Mouse (Mus musculus): ENCODE data around the gene 4930519P11Rik. TPM values are rescaled to one million over a fixed set of nuclear protein-coding genes. Genes with fewer than 3 reads are reported as not detected.
A peak's percentile ranks its signal among the peaks of the same experiment; 100 is the strongest.

Gene 4930519P11Rik
- polyA plus RNA-seq, 1 experiment from 2014 or later, result not detected

- 74% methylated on average over 5 of the region's 5 CpGs for whole genome bisulfite sequencing (ENCODE audit: insufficient replicate concordance)
- Histone ChIP-seq H3K27ac (no peak overlapping the region), H3K27me3 (no peaks in the 10 kb centered on the region)
These were observed 33.4 kb upstream of the 4930519P11Rik start for GRCm38 (mm10) chr2:154646634-154647033.

GRCm38 (mm10) chr2:154642712-154643385 lies 29.6 kb upstream of the 4930519P11Rik start:
- H3K27ac ChIP-seq, result peak overlapping the region; percentile 35
- peaks cover 6% of the 10 kb centered on the region; the same call in 1 of the 2 replicates for H3K9me3 ChIP-seq (replicated peaks)
- ATAC-seq (ENCODE audit: low read depth) (peak; percentile 41; the same call in 1 of the 2 replicates), DNase-seq (no peak)
- H3K4me2 ChIP-seq, result no peak overlapping the region
- 43% methylated on average over 6 of the region's 6 CpGs for WGBS (ENCODE audit: insufficient replicate concordance)
- no peaks in the 10 kb centered on the region for H3K27me3 ChIP-seq
- peaks cover 59% of the 10 kb centered on the region for H3K36me3 ChIP-seq
- no peak overlapping the region for H3K4me3 ChIP-seq (replicated peaks)
- peaks cover 26% of the 10 kb centered on the region for H3K4me1 ChIP-seq (replicated peaks)
- no peak overlapping the region for H3K9ac ChIP-seq

More at GRCm38 (mm10) chr2:154646634-154647033, 33.4 kb upstream of the 4930519P11Rik start:
- no peak for DNase-seq
- Histone ChIP-seq H3K4me3 (replicated peaks) (no peak overlapping the region), H3K9ac (no peak overlapping the region), H3K4me1 (replicated peaks) (peaks cover 25% of the 10 kb centered on the region), H3K4me2 (no peak overlapping the region), H3K36me3 (peaks cover 31% of the 10 kb centered on the region), H3K9me3 (replicated peaks) (no peaks in the 10 kb centered on the region)
- ATAC-seq (ENCODE audit: low read depth), result peak; percentile 49; the same call in 1 of the 2 replicates

GRCm38 (mm10) chr2:154642005-154642459 lies 28.8 kb upstream of the 4930519P11Rik start:
- whole genome bisulfite sequencing (ENCODE audit: insufficient replicate concordance), result 87% methylated on average over 9 of the region's 9 CpGs
- ATAC-seq (ENCODE audit: low read depth) (no peak), DNase-seq (no peak)
- Histone ChIP-seq H3K27ac (no peak overlapping the region), H3K9me3 (replicated peaks) (peaks cover 6% of the 10 kb centered on the region; the same call in 1 of the 2 replicates), H3K4me2 (no peak overlapping the region), H3K9ac (no peak overlapping the region), H3K27me3 (no peaks in the 10 kb centered on the region), H3K4me3 (replicated peaks) (no peak overlapping the region), H3K4me1 (replicated peaks) (peaks cover 26% of the 10 kb centered on the region), H3K36me3 (peaks cover 66% of the 10 kb centered on the region)

GRCm38 (mm10) chr2:154641176-154641575 lies 27.9 kb upstream of the 4930519P11Rik start:
- 74% methylated on average over 8 of the region's 8 CpGs for WGBS (ENCODE audit: insufficient replicate concordance)
- Histone ChIP-seq H3K9me3 (replicated peaks) (peaks cover 6% of the 10 kb centered on the region; the same call in 1 of the 2 replicates), H3K27ac (peak overlapping the region; percentile 29; the same call in 1 of the 2 replicates)

GRCm38 (mm10) chr2:154639115-154639514 lies 25.9 kb upstream of the 4930519P11Rik start:
- Histone ChIP-seq H3K27ac (0 out of 2 replicates have a peak overlapping the region, but pooled peaks have one; percentile 66), H3K9me3 (replicated peaks) (peaks cover 6% of the 10 kb centered on the region; the same call in 1 of the 2 replicates), H3K36me3 (peaks cover 48% of the 10 kb centered on the region), H3K27me3 (no peaks in the 10 kb centered on the region), H3K9ac (no peak overlapping the region), H3K4me1 (replicated peaks) (peaks cover 48% of the 10 kb centered on the region), H3K4me2 (no peak overlapping the region), H3K4me3 (replicated peaks) (no peak overlapping the region)
- ATAC-seq (ENCODE audit: low read depth), result no peak
- 90% methylated on average over 4 of the region's 4 CpGs for WGBS (ENCODE audit: insufficient replicate concordance)
- no peak for DNase-seq

More at GRCm38 (mm10) chr2:154641176-154641575, 27.9 kb upstream of the 4930519P11Rik start:
- peaks cover 27% of the 10 kb centered on the region for H3K4me1 ChIP-seq (replicated peaks)
- H3K9ac ChIP-seq, result no peak overlapping the region
- peaks cover 66% of the 10 kb centered on the region for H3K36me3 ChIP-seq
- H3K4me3 ChIP-seq (replicated peaks), result no peak overlapping the region
- ATAC-seq (ENCODE audit: low read depth) (no peak), DNase-seq (no peak)
- no peak overlapping the region for H3K4me2 ChIP-seq
- H3K27me3 ChIP-seq, result no peaks in the 10 kb centered on the region

GRCm38 (mm10) chr2:154638521-154638920 lies 25.3 kb upstream of the 4930519P11Rik start:
- ATAC-seq (ENCODE audit: low read depth) (no peak), DNase-seq (no peak)

GRCm38 (mm10) chr2:154635826-154636225 lies 22.6 kb upstream of the 4930519P11Rik start:
- DNase-seq (no peak), ATAC-seq (ENCODE audit: low read depth) (no peak)
- Histone ChIP-seq H3K27me3 (no peaks in the 10 kb centered on the region), H3K36me3 (peaks cover 32% of the 10 kb centered on the region), H3K4me2 (0 out of 2 replicates have a peak overlapping the region, but pooled peaks have one; percentile 76), H3K9me3 (replicated peaks) (peaks cover 6% of the 10 kb centered on the region; the same call in 1 of the 2 replicates), H3K27ac (peak overlapping the region; percentile 100), H3K4me1 (replicated peaks) (peaks cover 38% of the 10 kb centered on the region), H3K4me3 (replicated peaks) (no peak overlapping the region), H3K9ac (peak overlapping the region; percentile 11; the same call in 1 of the 2 replicates)
- 92% methylated on average over 2 of the region's 2 CpGs for WGBS (ENCODE audit: insufficient replicate concordance)

More at GRCm38 (mm10) chr2:154638521-154638920, 25.3 kb upstream of the 4930519P11Rik start:
- peaks cover 43% of the 10 kb centered on the region for H3K36me3 ChIP-seq
- H3K27ac ChIP-seq, result no peak overlapping the region
- H3K4me3 ChIP-seq (replicated peaks), result no peak overlapping the region
- no peak overlapping the region for H3K9ac ChIP-seq
- H3K27me3 ChIP-seq, result no peaks in the 10 kb centered on the region
- WGBS (ENCODE audit: insufficient replicate concordance), result 91% methylated on average over 3 of the region's 3 CpGs
- peaks cover 6% of the 10 kb centered on the region; the same call in 1 of the 2 replicates for H3K9me3 ChIP-seq (replicated peaks)
- H3K4me1 ChIP-seq (replicated peaks), result peaks cover 51% of the 10 kb centered on the region
- H3K4me2 ChIP-seq, result no peak overlapping the region

GRCm38 (mm10) chr2:154633876-154634644 lies 20.8 kb upstream of the 4930519P11Rik start:
- peaks cover 6% of the 10 kb centered on the region; the same call in 1 of the 2 replicates for H3K9me3 ChIP-seq (replicated peaks)
- peak overlapping the region; percentile 80 for H3K9ac ChIP-seq
- DNase-seq (peak; percentile 65), ATAC-seq (ENCODE audit: low read depth) (peak; percentile 50)
- peak overlapping the region; percentile 68 for H3K4me3 ChIP-seq (replicated peaks)
- H3K4me1 ChIP-seq (replicated peaks), result peaks cover 54% of the 10 kb centered on the region
- H3K27ac ChIP-seq, result peak overlapping the region; percentile 100
- H3K36me3 ChIP-seq, result peaks cover 39% of the 10 kb centered on the region
- peak overlapping the region; percentile 76 for H3K4me2 ChIP-seq
- WGBS (ENCODE audit: insufficient replicate concordance), result 65% methylated on average over 9 of the region's 9 CpGs
- H3K27me3 ChIP-seq, result no peaks in the 10 kb centered on the region

- peak; percentile 60 for DNase-seq
- no peaks in the 10 kb centered on the region for H3K27me3 ChIP-seq
- H3K27ac ChIP-seq, result peak overlapping the region; percentile 100
- H3K4me2 ChIP-seq, result peak overlapping the region; percentile 76
- 0 out of 2 replicates have a peak, but pooled peaks cover 2% of the 10 kb centered on the region for H3K9me3 ChIP-seq (replicated peaks)
- ATAC-seq (ENCODE audit: low read depth), result peak; percentile 61
- H3K4me1 ChIP-seq (replicated peaks), result peaks cover 60% of the 10 kb centered on the region
- WGBS (ENCODE audit: insufficient replicate concordance), result 67% methylated on average over 5 of the region's 5 CpGs
- H3K9ac ChIP-seq, result peak overlapping the region; percentile 80
- H3K4me3 ChIP-seq (replicated peaks), result peak overlapping the region; percentile 68
- peaks cover 36% of the 10 kb centered on the region for H3K36me3 ChIP-seq
These were observed 20.0 kb upstream of the 4930519P11Rik start for GRCm38 (mm10) chr2:154633039-154633742.

GRCm38 (mm10) chr2:154632203-154632780 lies 19.1 kb upstream of the 4930519P11Rik start:
- Histone ChIP-seq H3K27me3 (no peaks in the 10 kb centered on the region), H3K4me1 (replicated peaks) (peaks cover 60% of the 10 kb centered on the region), H3K9me3 (replicated peaks) (no peaks in the 10 kb centered on the region), H3K4me2 (peak overlapping the region; percentile 76), H3K4me3 (replicated peaks) (peak overlapping the region; percentile 68), H3K9ac (peak overlapping the region; percentile 80), H3K27ac (peak overlapping the region; percentile 100), H3K36me3 (peaks cover 32% of the 10 kb centered on the region)
- WGBS (ENCODE audit: insufficient replicate concordance), result 21% methylated on average over 16 of the region's 16 CpGs
- DNase-seq (peak; percentile 81), ATAC-seq (ENCODE audit: low read depth) (peak; percentile 85)

Data from liver, embryonic 13.5 days (tissue).